In genomic region chr2:165634481-165634880, GRCm38 (mm10) we compare ENCODE assay signal across 15 mouse cellular contexts. TPM values are rescaled to one million over a fixed set of nuclear protein-coding genes. Genes with fewer than 3 reads are reported as not detected.
A peak's percentile ranks its signal among the peaks of the same experiment; 100 is the strongest.
DNase-seq lines count a peak whose midpoint lies in the region; ATAC-seq and TF ChIP-seq lines count a peak whose summit lies in the region.
"Had no signal": no experiment of that assay in that cellular context is flagged by ENCODE, and none has a peak within 500 bp of the region (broad histone marks: within the 10 kb centered on the region; RNA-seq: fewer than 3 reads in every experiment).

No protein-coding gene starts in this region.

- no peaks in the 10 kb centered on the region for H3K27me3 ChIP-seq in limb, embryonic 14.5 days (ENCODE audit: control insufficient read depth, insufficient read depth, low read length)
- H3K27me3 ChIP-seq: neural tube, embryonic 12.5 days; stomach, embryonic 15.5 days had no signal

- WGBS in limb, embryonic 14.5 days = 16% methylated on average over 7 of the region's 7 CpGs

- no peaks in the 10 kb centered on the region for H3K36me3 ChIP-seq in limb, embryonic 14.5 days (ENCODE audit: control insufficient read depth, insufficient read depth, low read length)
- H3K36me3 ChIP-seq: neural tube, embryonic 12.5 days; stomach, embryonic 15.5 days had no signal

- 0 out of 2 replicates have a peak, but pooled peaks cover 7% of the 10 kb centered on the region for H3K9me3 ChIP-seq in limb, embryonic 14.5 days (ENCODE audit: control insufficient read depth, low read length)
- H3K9me3 ChIP-seq: stomach, embryonic 15.5 days had no signal

- H3K4me3 ChIP-seq in limb, embryonic 14.5 days (replicated peaks; ENCODE audit: low read length) = no peak overlapping the region
- H3K4me3 ChIP-seq: neural tube, embryonic 12.5 days; stomach, embryonic 15.5 days had no signal

- TF ChIP-seq POLR2A in limb, embryonic 14.5 days (IDR thresholded peaks at IDR 0.05; ENCODE audit: borderline replicate concordance, extremely low read depth, insufficient read depth, insufficient read length) = no peak

- peak; percentile 54 for ATAC-seq in limb, embryonic 14.5 days (ENCODE audit: low FRiP score, low read depth)

- peak; percentile 22 for DNase-seq in gastrocnemius, postnatal 25 days
- DNase-seq in gastrocnemius, adult 18-20 months (ENCODE audit: low spot score) = no peak
- peak; percentile 44 for DNase-seq in ovary, adult 18-20 months (ENCODE audit: low spot score)
- no peak for DNase-seq in ovary, postnatal 10 days (ENCODE audit: low spot score)
- DNase-seq in cerebellum, postnatal 25 days = peak; percentile 86 to 90
- peak; percentile 27 for DNase-seq in limb, embryonic 14.5 days (ENCODE audit: low spot score)
- no peak for DNase-seq in right cerebral cortex, postnatal 14 days
- no peak for DNase-seq in Muller cell, postnatal 12 days (ENCODE audit: inconsistent ontology term)
- DNase-seq: kidney, adult 11 months; liver; thymus, postnatal 36 days had no signal

- no peak overlapping the region; the same call in 1 of the 2 replicates for H3K27ac ChIP-seq in limb, embryonic 14.5 days (replicated peaks; ENCODE audit: low read depth, low read length)
- H3K27ac ChIP-seq: neural tube, embryonic 12.5 days; stomach, embryonic 15.5 days had no signal

- peaks cover 7% of the 10 kb centered on the region for H3K4me1 ChIP-seq in limb, embryonic 14.5 days (ENCODE audit: control insufficient read depth, insufficient read depth, low read length)
- H3K4me1 ChIP-seq: stomach, embryonic 15.5 days had no signal

- no peak overlapping the region for H3K4me2 ChIP-seq in limb, embryonic 14.5 days (replicated peaks; ENCODE audit: low read depth, low read length, severe bottlenecking)
- H3K4me2 ChIP-seq: midbrain, embryonic 11.5 days; neural tube, embryonic 12.5 days; stomach, embryonic 15.5 days had no signal

- no peak overlapping the region for H3K9ac ChIP-seq in limb, embryonic 14.5 days (ENCODE audit: low read depth, low read length, severe bottlenecking)
- H3K9ac ChIP-seq: neural tube, embryonic 12.5 days; stomach, embryonic 15.5 days had no signal

RNA-seq across cellular contexts. Expression of gene Eya2, which starts 39.6 kb away (rescaled TPM):
- 1 to 10 TPM; 1.3 to 3.8 TPM for total RNA-seq in gastrocnemius, postnatal 25 days (2021)
- total RNA-seq in gastrocnemius, adult 18-20 months (2021) = 1 to 10 TPM; 1.1 to 3.5 TPM
- polyA plus RNA-seq in limb, embryonic 14.5 days (2012; rRNA removed) = 32.6 and 48.5 TPM in 2 replicates
- 18.8 and 22.4 TPM in 2 replicates for polyA plus RNA-seq in limb, embryonic 14.5 days (2014; fragmentation: Nextera tagmentation; extraction: Ambion mirVana)
- total RNA-seq: MEL had no signal

Comparison
In these comparisons a context has a peak if more than half of its experiments do, and no peak if none do; other contexts are left out.
1. DNase-seq: peak in gastrocnemius, postnatal 25 days (single experiment), ovary, adult 18-20 months (single experiment), cerebellum, postnatal 25 days (2 of 2) and limb, embryonic 14.5 days (single experiment); none in gastrocnemius, adult 18-20 months (single experiment), ovary, postnatal 10 days (single experiment), right cerebral cortex, postnatal 14 days (single experiment) and Muller cell, postnatal 12 days (single experiment).